ENCODE assay signal across 19 mouse cellular contexts in genomic region chr14:54169254-54169653, GRCm38 (mm10).
"Had no signal": no experiment of that assay in that cellular context is flagged by ENCODE, and none has a peak within 500 bp of the region (broad histone marks: within the 10 kb centered on the region; RNA-seq: fewer than 3 reads in every experiment).

No protein-coding gene starts in this region.

- H3K36me3 ChIP-seq: limb, embryonic 10.5 days; limb, embryonic 13.5 days; liver, embryonic 12.5 days; liver, embryonic 15.5 days; midbrain, embryonic 12.5 days; midbrain, embryonic 15.5 days; neural tube, embryonic 13.5 days had no signal

- H3K4me1 ChIP-seq: liver, embryonic 12.5 days; liver, embryonic 15.5 days; midbrain, embryonic 12.5 days; neural tube, embryonic 13.5 days had no signal

- H3K27me3 ChIP-seq: limb, embryonic 13.5 days; midbrain, embryonic 12.5 days; midbrain, embryonic 15.5 days; neural tube, embryonic 13.5 days had no signal

- H3K27ac ChIP-seq: kidney, postnatal 0 days; layer of hippocampus, adult 2 months; limb, embryonic 10.5 days; limb, embryonic 13.5 days; liver, embryonic 12.5 days; liver, embryonic 15.5 days; midbrain, embryonic 12.5 days; midbrain, embryonic 15.5 days; neural tube, embryonic 13.5 days; stomach, postnatal 0 days had no signal

- DNase-seq: kidney, adult 2 months; kidney, postnatal 25 days; layer of hippocampus, adult 9-11 months; liver; lung, adult 18-20 months; lung, postnatal 14 days; lung, postnatal 4 days; retina, postnatal 1 day; right cerebral cortex, postnatal 25 days had no signal

- H3K4me3 ChIP-seq: layer of hippocampus, adult 2 months; limb, embryonic 10.5 days; limb, embryonic 13.5 days; liver, embryonic 12.5 days; liver, embryonic 15.5 days; midbrain, embryonic 12.5 days; midbrain, embryonic 15.5 days; neural tube, embryonic 13.5 days had no signal
